Mouse (Mus musculus): ENCODE results near the gene Dnm2.

Gene Dnm2

GRCm38 (mm10) chr9:21547075-21547941, 122.6 kb downstream of the Dnm2 start:
- peak; percentile 80 for DNase-seq

GRCm38 (mm10) chr9:21551049-21551448, 126.3 kb downstream of the Dnm2 start:
- DNase-seq = no peak

DNA sequence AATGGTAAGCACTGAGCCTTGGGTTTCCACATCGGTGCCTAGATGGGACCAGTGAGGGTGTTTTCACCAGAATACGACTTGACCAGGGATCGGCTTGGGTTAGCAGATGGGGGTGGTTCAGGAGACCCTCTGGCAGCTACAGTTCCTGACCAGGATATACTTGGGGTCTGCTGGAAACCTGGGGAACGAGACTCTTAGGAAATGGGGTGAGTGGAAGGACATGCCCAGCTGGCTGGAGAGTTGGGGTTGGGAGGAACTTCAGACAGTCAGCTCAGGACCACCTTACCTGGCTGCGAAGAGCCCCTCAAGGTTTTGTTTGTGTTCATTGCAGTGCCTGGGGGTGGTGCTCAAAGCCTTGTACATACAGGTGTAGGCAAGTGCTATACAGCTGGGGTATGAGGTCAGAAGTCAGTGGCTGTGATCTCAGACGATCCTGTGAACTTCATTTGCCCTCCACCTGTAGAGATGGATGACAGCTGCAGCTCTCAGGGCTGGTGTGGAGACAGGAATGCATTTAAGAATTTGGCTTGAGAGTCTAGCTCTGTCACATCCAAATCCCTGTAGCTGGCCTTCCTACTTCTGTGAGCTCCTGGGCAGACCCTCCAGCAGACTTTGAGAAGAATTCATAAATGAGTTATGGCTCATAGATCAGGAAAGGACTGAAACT, 129.0 kb downstream of the Dnm2 start:
- DNase-seq = no peak

DNA sequence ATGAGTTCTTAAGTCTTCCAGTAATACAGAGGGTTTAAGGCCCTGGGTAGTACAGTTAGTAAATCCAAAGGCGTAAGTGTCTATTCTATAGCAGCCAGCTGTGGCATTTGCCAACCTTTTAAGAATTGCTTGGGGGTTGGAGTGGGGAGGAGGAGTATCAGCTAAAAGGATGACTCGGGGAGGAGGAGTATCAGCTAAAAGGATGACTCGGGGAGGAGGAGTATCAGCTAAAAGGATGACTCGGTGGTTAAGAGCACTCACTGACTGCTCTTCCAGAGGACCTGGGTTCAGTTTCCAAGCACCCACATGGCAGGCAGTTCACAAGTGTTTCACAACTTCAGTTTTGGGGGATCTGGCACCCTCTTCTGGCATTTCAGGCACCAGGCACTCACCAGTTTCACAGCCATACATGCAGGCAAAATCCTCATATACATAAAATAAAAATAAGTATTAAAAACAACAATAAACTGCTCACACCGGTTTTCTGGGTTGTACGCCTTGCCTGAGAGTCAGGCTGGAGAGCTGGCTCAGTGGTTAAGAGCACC, 130.6 kb downstream of the Dnm2 start:
- DNase-seq = no peak

DNA sequence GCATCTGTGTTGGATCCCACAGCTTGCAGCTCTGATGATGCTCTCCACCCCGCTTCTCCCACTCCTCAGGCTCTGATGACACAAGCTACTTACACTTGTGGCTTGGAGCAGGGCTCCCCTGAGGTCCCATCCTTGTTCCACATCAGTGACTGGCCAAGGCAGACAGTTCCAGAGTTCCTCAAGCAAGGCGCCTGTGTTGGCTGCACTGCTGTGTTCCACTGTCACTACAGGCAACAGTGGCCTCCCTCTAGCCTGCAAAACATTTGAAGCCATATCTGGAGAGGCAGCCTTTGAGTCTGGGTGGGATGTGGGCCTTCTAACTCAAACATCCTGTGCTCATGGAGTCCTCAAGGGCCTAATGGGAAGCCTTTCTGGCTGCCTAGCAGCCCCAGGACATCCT, 132.3 kb downstream of the Dnm2 start:
- DNase-seq = no peak

Data from cerebellum, adult 9-11 months (tissue).